Mouse (Mus musculus): ENCODE data around the gene Actr3b.
"Not testable (repeated sequence)": the region's sequence is repeated elsewhere in the genome, so short reads cannot be mapped to it uniquely, and the experiment has no call there.

Actr3b gene

GRCm38 (mm10) chr5:25773921-25774790, 14.4 kb downstream of the Actr3b start:
- no peak for DNase-seq (ENCODE audit: low spot score in 2 of 2)

GRCm38 (mm10) chr5:25791570-25791969, 31.8 kb downstream of the Actr3b start:
- DNase-seq (ENCODE audit: low spot score in 2 of 2) = no peak

- no peak for DNase-seq (ENCODE audit: low spot score in 2 of 2)
These were observed 38.0 kb downstream of the Actr3b start for GRCm38 (mm10) chr5:25797776-25798175.

- no peak for DNase-seq (ENCODE audit: low spot score in 2 of 2)
These were observed 41.1 kb downstream of the Actr3b start for GRCm38 (mm10) chr5:25800929-25801328.

- no peak for DNase-seq (ENCODE audit: low spot score in 2 of 2)
These were observed 41.9 kb downstream of the Actr3b start for GRCm38 (mm10) chr5:25801744-25802143.

- no peak for DNase-seq (ENCODE audit: low spot score in 2 of 2)
These were observed 44.8 kb downstream of the Actr3b start for GRCm38 (mm10) chr5:25804569-25804968.

- no peak for DNase-seq (ENCODE audit: low spot score in 2 of 2)
These were observed 53.1 kb downstream of the Actr3b start for GRCm38 (mm10) chr5:25812922-25813321.

- DNase-seq (ENCODE audit: low spot score in 2 of 2) = no peak
These were observed 69.7 kb downstream of the Actr3b start for GRCm38 (mm10) chr5:25829308-25830094.

GRCm38 (mm10) chr5:25830802-25831201, 71.0 kb downstream of the Actr3b start:
- DNase-seq (ENCODE audit: low spot score in 2 of 2) = no peak

GRCm38 (mm10) chr5:25831624-25832023, 71.8 kb downstream of the Actr3b start:
- DNase-seq (ENCODE audit: low spot score in 2 of 2) = peak in 1 of 2 experiments; percentile 18

GRCm38 (mm10) chr5:25839400-25839799, 79.6 kb downstream of the Actr3b start:
- DNase-seq (ENCODE audit: low spot score in 2 of 2) = peak; percentile 18 to 49

GRCm38 (mm10) chr5:25846558-25846957, 86.8 kb downstream of the Actr3b start:
- DNase-seq (ENCODE audit: low spot score in 2 of 2) = no peak

GRCm38 (mm10) chr5:25847154-25847553, 87.4 kb downstream of the Actr3b start:
- no peak for DNase-seq (ENCODE audit: low spot score in 2 of 2)

- peak in 1 of 2 experiments; percentile 26 for DNase-seq (ENCODE audit: low spot score in 2 of 2)
These were observed 88.3 kb downstream of the Actr3b start for GRCm38 (mm10) chr5:25848058-25848457.

- DNase-seq (ENCODE audit: low spot score in 2 of 2) = no peak
These were observed 106.4 kb downstream of the Actr3b start for GRCm38 (mm10) chr5:25866201-25866600.

GRCm38 (mm10) chr5:25869880-25870279, 110.1 kb downstream of the Actr3b start:
- no peak for DNase-seq (ENCODE audit: low spot score in 2 of 2)

- DNase-seq (ENCODE audit: low spot score in 2 of 2) = no peak
These were observed 110.8 kb downstream of the Actr3b start for GRCm38 (mm10) chr5:25870632-25871031.

GRCm38 (mm10) chr5:25871342-25872023, 111.7 kb downstream of the Actr3b start:
- DNase-seq (ENCODE audit: low spot score in 2 of 2) = no peak

GRCm38 (mm10) chr5:25873046-25873445, 113.2 kb downstream of the Actr3b start:
- DNase-seq (ENCODE audit: low spot score in 2 of 2) = no peak

GRCm38 (mm10) chr5:25875927-25876326, 116.1 kb downstream of the Actr3b start:
- not testable (repeated sequence) for DNase-seq (ENCODE audit: low spot score in 2 of 2)

- no peak for DNase-seq (ENCODE audit: low spot score in 2 of 2)
These were observed 117.5 kb downstream of the Actr3b start for GRCm38 (mm10) chr5:25877281-25877680.

GRCm38 (mm10) chr5:25877996-25878395, 118.2 kb downstream of the Actr3b start:
- DNase-seq (ENCODE audit: low spot score in 2 of 2) = no peak
